Mouse (Mus musculus): Measurements from ENCODE around the gene Prss53.
A peak's percentile ranks its signal among the peaks of the same experiment; 100 is the strongest.
"Not testable (repeated sequence)": the region's sequence is repeated elsewhere in the genome, so short reads cannot be mapped to it uniquely, and the experiment has no call there.

Gene Prss53

DNA sequence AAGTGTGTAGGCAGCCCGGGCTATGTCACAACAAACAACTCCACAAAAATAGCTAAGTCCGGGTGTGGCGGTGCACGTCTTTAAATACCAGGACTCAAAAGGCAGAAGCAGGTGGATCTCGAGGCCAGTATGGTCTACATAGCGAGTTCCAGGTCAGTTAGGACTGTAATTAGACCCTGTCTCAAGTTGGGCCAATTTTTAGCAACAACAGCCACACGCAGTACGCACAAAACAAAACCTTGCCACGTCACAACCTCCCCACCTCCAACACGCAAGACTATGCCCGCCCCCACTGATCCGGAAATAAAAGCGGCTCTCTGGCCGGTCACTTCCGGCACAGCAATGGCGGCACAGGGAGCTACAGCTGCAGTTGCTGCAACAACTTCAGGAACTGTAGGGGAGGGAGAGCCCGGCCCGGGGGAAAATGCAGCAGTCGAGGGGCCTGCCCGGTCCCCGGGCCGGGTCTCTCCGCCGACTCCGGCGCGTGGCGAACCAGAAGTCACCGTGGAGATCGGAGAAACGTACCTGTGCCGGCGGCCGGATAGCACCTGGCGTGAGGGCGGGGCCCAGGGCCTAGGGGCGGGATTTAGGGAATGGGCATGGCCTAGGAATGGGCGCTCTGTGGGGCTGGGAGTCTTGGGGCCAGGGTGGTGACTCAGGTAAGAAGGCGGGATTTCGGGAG lies 21.6 kb upstream of the Prss53 start, which contains the start of gene Kat8:
Gene Kat8, plus strand, starts transcription at position 327 of the 682 bp plus-strand sequence.
- peak; percentile 61 to 83 for DNase-seq (ENCODE audit: low spot score in 2 of 2)

DNA sequence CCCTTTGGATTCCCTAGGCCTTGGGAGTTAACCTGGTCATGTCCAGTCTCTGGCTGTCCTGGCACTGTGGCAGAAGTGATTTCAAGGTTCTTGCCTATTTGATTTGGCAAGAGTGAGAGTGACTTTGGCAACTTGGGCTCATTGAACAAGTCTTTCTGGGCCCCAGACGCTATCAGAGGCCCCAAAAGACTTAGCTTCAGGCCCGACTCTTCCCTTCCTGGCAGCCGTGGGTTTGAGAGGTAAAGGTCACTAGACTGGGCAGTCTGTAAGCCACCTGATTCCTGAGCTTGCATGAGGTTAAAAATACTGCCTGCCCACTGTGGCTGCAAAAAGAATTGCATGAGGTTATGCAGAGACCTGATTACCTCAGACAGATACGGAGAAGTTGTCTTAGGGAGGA lies 17.9 kb upstream of the Prss53 start:
- DNase-seq (ENCODE audit: low spot score in 2 of 2): no peak

DNA sequence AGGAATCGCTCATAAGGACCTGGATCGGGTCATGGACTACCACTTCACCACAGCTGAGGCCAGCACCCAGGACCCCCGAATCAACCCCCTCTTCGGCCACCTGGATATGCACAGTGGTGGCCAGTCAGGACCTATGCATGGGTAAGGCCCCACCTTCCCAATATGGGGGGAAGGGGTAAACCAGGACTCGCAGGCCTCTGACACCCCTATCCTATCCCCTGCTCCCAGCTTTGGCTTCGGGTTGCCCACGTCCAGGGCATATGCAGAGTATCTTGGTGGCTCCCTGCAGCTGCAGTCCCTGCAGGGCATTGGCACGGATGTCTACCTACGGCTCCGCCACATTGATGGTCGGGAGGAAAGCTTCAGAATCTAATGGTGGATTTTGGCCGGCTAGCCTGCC lies 17.2 kb upstream of the Prss53 start:
- no peak for DNase-seq (ENCODE audit: low spot score in 2 of 2)

DNA sequence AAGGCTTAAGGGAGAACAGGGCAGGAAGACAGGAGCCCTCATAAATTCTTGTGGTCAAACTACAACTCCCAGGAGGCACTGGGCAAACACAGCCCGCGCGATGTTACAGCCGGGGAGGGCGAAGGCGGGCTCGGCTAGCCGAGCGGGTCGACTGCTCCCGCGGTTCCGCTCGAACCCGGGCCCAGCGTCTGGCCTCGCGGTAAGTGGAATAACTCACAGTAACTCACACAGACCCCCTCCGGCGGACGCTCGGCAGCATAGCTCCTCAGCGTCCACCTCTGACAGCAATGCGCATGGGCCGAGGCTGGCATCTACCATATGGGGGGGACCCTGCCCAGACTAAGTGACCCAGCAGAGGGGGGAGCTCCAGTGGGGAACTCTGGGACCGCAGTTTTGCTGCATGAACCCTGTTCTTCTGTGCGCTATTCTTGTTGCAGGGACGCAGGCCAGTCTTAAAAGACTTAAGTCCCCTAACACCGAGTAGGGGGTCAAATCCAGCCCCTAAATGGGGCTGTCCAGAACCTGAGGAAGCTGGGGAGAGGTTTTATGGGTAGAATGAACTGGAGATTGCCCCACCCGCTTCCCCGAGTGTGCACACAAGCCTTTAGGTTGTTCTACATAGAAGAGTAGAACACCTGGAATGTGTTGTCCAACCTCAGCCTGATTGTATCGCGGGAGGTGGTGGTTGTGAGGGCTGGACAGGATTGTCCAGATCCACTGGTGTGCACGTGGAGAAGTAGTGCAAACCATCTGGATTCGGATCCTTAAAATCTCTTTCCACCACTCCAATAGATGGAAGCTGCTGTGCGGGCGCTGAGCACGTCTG lies 13.4 kb upstream of the Prss53 start, which contains the start of gene Bckdk:
Gene Bckdk, plus strand, starts transcription at position 112 of the 826 bp plus-strand sequence.
- peak; percentile 54 to 78 for DNase-seq (ENCODE audit: low spot score in 2 of 2)

DNA sequence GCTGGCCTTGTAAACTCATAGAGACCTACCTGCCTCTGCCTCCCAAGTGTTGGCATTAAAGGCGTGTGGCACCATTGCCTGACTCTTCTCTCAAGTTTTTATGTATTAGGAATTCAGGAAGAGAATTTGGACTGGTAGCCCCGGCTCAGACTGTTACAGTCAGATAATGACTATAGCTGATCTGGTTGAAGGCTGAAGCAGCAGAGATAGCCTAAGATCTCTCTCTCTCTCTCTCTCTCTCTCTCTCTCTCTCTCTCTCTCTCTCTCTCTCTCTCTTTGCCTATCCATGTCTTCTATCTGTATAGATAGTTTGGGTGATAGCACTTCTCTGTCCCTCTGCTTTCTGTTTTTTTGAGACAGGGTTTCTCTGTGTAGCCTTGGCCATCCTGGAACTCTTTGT lies 11.0 kb upstream of the Prss53 start:
- no peak for DNase-seq (ENCODE audit: low spot score in 2 of 2)

DNA sequence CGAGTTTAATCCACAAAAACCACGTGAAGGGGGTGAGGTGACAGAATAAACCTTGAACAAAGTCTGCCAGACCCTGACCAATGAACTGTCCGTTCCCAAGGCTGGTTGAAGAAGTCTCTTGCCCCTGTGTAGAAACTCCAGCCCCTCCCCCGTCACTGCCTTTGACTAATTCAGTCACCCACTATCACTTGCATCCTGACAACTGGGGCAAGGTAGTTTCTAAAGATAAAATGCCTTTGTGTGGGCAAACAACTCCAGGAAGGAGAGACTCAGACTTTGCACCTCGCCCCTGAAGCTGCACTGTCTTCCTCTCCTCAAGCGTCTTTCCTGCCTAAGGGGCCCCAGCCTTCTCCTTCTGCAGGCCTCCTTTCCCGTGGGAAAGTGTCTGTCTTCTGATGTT lies 9.2 kb upstream of the Prss53 start:
- DNase-seq (ENCODE audit: low spot score in 2 of 2): no peak

DNA sequence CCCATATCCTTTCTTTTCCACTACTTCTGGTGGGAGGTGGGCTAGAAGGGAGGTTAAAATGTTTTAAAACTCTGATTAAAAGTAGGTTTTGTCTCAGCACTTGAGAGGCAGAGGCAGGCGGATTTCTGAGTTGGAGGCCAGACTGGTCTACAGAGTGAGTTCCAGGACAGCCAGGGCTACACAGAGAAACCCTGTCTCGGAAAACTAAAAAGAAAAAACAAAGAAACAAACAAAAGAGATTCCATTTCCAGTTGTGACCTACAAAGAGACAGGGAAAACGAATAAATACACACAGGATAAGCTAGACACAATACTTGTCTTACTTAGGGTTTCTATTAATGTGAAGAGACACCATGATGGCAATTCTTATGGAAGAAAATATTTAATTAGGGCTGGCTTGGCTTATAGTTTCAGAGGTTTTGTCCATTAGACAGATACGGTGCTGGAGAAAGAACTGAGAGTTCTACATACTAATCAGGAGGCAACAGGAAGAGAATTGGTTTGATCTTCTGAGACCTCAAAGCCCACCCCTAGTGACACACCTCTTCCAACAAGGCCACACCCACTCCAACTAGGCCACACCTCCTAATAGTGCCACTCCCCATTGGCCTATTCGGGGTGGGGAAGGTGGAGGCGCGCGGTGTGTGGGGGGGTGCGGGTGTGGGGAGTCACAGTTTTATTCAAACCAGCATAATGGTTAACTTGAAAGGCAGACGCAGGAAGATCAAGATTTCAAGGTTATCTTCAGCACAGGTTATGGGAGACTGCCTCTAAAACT lies 7.6 kb upstream of the Prss53 start:
- DNase-seq (ENCODE audit: low spot score in 2 of 2): no peak

DNA sequence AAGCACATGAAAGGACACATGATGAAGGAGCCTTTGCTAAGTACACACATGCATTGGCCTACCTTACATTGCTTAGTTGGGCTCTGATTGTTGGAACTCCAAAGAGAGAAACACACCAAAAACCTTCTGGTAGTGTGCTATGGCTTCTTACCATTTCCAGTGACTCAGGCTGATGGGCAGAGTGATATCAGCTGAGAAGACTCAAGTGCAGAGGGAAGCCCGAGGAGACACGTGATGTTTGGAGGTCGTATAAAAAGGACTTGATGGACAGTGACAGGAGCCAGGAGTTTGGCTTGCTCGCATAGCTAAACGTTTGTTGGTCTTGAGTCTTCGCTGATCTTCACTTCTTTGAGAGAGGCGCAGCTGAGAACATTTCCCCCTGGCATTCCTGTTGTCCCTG lies 6.8 kb upstream of the Prss53 start:
- no peak for DNase-seq (ENCODE audit: low spot score in 2 of 2)

DNA sequence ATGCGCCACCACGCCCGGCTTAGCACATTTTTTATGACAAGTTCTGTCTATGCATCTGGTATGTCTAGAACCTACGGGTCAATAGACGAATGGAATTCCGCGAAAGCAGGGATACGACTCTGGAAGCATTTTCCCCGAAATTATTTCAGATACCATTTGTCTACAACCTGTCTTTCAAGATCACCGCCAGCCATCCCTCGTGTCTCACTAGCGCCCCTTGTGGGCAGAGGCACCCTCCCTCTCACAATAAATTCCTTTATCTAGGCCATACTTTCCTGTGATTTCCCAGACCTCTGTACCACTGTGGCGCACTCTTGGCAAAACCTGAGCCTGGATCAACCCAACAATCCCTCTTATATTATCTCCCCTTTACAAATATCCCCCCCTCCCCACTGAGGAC lies 5.6 kb upstream of the Prss53 start:
- peak in 1 of 2 experiments; percentile 59 for DNase-seq (ENCODE audit: low spot score in 2 of 2)

DNA sequence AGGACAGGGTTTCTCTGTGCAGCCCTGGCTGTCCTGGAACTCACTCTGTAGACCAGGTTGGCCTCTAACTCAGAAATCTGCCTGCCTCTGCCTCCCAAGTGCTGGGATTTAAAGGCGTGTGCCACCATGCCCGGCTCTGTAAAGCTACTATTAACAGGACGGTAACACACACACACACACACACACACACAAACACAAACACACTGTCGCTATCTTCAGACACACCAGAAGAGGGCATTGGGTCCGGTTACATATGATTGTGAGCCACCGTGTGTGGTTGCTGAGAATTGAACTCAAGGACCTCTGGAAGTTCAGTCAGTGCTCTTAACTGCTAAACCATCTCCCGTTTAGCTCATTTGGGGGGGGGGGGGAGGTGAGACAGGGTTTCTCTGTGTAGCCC lies 5.1 kb upstream of the Prss53 start:
- DNase-seq (ENCODE audit: low spot score in 2 of 2): not testable (repeated sequence)

DNA sequence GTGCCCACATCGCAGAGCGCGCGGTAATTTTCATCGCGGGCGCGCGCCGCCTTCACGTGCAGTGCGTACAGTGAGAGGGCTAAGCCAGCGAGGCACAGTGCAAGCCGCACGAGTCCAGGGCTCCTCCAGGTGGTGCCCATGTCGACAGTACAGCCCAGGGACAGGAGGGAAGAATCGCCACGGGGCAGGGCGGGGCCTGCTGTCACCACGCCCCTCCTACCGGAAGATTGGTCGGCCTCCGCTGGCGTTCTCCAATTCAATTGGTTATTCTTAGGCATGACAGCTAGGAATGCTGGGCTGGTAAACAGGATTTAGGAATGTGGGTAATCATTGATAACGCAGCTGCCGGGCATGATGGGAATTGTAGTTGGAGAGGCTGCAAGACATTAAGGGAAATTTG lies 4.7 kb upstream of the Prss53 start, which contains the start of the genes Gm21974 and Vkorc1:
Gene Gm21974, minus strand, starts transcription at position 13 of the 400 bp plus-strand sequence.
Gene Vkorc1, minus strand, starts transcription at position 176 of the 400 bp plus-strand sequence.
- DNase-seq (ENCODE audit: low spot score in 2 of 2): peak; percentile 74 to 93

DNA sequence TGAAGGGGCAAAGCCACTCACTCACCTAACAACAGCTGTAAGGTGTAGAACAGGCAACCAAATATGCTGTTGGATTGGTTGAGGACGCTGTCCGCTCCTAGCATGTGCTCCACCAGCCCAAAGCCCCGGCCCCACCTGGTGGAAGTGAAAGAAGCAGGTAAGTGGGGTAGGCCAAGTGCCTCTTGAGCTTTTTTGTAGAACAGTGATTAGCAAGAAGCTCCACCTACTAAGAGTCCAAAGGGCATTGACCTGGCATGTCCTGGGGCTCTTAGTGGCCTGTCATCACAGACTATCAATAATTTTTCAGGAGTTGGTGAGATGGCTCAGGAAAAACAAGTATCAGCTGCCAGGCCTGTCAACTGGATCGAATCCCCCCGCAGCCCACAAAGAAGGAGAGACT lies 3.7 kb upstream of the Prss53 start:
- DNase-seq (ENCODE audit: low spot score in 2 of 2): no peak

DNA sequence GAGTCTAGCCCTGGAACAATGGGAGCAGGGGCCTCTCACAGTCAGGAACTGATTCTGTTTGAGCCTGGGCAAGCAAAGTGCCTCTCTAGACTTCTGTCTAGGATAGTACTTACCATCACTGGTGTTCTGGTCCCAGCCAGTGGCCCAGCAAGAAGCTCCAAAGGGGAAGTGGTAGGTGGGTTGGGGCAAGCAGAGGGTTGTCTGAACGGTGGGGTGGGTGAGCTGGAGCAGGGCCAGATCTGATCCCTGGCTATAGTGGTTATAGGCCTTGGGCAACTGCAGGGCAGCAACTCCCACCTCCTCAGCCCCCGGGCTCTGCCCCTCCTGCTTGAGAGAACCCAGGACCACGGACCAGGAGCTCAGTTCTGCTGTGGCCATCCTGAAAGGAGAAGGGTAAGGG lies 1.9 kb downstream of the Prss53 start:
- DNase-seq (ENCODE audit: low spot score in 2 of 2): no peak

DNA sequence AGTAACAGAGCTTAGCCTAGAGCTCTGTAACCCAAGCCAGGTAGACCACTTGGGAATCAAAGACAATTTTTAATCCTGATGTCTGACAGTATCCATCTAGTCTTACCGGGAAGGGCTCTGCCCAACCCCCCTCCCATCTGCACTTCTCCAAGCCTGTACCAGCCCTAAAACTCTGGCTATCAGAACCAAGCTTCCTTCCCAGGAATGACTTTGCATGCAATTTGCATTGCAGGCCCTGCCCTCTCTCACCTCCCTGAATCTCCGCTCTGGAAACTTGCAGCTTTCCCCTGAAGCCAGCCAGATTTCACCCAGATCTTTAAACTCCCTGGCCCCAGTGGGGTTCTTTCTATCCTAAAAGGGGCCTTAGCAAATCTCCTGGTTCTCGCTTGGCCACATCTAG lies 3.0 kb downstream of the Prss53 start:
- DNase-seq (ENCODE audit: low spot score in 2 of 2): no peak

DNA sequence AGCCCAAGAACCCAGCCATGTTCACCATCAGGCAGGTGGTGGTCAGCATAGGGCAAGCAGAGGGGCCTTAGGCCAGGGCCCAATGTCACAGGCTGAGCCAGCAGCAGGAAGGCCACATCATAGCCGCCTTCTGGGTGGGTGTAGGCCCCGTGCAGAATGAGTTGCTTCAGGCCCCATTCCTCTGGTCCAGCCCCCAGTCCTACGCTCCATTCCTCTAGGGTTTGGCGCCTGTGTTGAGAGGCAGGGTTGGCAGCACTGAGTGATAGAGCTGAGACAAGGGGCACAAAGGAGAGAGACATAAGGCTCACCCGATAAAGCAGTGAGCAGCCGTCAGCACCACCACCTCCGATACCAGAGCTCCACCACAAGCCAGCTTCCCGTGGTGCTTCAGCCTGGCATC lies 3.6 kb downstream of the Prss53 start:
- DNase-seq (ENCODE audit: low spot score in 2 of 2): no peak

DNA sequence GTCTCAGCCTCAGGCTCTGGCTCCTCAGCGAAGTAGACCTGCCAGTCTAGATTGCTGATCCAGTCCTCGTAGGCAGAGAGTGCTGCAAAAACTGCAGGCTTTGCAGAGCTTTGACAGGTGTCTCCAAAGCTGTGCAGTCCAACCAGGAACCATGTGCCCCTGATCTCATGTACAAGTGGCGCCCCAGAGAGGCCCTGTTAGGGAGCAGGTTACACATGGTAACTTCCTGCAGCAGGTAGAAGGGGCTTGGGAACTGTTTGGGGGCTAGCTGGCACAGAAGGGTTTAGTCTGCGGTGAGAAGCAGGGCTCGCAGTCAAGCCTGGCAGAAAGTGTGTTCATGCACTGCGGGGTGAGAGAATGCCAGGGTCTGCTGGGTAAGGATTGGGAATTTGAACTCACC lies 4.2 kb downstream of the Prss53 start:
- no peak for DNase-seq (ENCODE audit: low spot score in 2 of 2)

DNA sequence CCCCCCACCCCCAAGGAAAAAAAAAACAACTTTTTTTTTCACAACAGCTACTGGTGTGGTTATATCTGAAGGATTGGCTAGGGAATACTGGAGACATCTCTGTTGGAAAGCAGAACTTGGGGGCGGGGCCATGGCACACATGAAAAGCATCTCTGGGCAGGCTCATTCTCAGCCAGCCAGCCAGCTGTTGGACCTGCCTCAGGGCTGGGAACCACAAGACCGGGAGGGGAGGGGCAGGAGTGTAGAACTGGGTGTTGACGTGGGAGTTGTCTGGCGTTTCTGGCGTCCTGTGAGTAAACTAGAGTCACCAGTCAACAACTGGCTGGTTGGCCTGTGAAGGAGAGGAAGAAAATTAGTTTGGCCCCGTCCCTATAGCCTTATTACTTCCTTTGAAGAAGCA lies 4.8 kb downstream of the Prss53 start:
- no peak for DNase-seq (ENCODE audit: low spot score in 2 of 2)

DNA sequence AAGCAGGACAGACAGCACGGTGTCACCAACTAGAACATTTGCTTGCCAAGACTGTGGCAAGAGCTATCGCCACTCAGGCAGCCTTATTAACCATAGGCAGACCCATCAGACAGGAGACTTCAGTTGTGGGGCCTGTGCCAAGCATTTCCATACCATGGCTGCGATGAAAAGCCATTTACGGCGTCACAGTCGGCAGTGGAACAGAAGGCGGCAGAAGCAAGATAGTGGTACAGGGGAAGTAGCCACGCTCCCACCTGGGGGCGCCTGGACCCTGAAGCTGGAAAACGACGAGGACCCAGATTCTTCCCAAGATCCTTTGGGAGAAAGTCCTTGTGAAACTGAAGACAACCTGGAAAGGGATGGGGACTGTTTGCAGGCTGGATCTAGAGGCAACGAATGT lies 10.3 kb downstream of the Prss53 start:
- DNase-seq (ENCODE audit: low spot score in 2 of 2): no peak

DNA sequence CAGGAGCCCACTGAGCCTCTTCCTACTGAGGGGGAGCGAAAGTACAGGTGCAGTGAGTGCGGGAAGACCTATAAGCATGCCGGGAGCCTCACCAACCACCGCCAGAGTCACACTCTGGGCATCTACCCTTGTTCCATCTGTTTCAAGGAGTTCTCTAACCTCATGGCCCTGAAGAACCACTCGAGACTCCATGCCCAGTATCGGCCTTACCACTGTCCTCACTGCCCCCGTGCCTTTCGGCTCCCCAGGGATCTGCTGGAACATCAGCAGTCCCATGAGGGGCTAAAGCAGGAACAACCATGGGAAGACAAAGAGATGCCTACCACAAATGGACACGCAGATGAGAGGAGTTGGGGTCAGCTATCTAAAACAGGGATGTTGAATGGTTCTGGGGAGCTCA lies 11.5 kb downstream of the Prss53 start:
- no peak for DNase-seq (ENCODE audit: low spot score in 2 of 2)

DNA sequence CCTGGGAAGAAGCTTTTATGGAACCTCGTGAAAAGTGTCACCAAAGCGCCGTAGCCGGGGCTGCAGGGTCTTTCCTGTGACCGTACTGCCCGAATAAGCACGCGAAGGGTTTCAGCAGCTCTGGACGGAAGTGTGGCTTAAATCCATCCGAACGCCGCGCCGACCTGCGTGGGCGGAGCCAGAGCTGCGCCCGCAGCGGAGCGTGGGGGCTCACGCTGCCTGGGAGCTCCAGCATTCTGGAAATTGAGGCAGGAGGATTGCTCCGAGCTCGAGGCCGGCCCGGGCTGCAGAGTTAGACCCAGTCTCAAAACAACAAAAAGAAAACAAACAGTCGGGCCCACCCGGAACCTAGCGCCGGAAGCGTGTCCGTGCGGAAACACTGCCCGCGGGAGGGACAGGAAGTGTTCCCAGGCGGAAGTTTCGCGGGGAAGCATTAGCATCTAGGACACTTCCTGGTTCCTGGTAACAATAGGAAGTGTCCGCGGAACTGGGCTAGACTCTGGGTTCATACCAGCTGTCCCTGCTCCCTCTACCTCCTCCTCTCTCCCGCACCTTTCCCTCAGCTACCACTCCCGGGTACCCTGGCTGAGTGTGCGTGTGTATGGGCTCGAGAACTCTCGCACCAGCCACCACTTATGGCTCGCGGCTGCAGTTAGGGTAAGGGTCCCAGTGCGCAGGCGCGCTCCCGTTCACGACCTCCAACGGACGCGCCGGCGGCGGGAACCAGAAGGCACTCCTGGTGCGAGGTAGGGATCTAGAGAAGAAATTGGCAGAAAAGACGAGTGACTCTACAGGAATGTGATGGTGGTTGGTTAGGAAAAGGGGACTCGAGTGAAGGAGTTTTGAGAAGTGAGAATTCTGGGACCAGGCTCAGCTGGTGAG lies 14.1 kb downstream of the Prss53 start, which contains the start of gene Zfp668:
Gene Zfp668, minus strand, starts transcription at position 362 of the 882 bp plus-strand sequence.
- DNase-seq (ENCODE audit: low spot score in 2 of 2): peak; percentile 76 to 87

DNA sequence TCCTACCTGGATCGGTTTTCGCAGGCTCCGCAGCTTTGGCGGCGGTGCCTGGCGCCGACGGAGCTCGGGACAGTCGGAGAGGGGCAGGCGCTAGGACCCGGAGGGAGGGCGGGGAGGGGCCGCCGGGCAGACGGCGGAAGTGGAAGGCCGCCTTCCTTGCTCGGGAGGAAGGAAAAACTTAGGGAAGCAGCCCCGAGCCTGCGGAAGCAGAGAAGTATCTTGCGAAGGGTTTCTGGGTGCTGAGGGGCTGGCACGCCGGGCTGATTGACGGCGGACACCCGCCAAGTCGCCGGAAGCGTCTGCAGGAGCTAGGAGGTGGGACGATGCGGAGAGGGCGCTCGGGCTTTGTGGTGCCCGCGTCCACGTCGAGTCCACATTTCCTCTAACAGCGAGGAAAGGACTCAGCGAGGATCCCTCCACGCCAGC lies 14.7 kb downstream of the Prss53 start, which contains the start of gene Zfp646:
Gene Zfp646, plus strand, starts transcription at position 181 of the 426 bp plus-strand sequence.
- DNase-seq (ENCODE audit: low spot score in 2 of 2): no peak

All from cerebellum, postnatal 4 days (tissue).